Mouse (Mus musculus): ENCODE measurements around the gene Ubqln4.

- no peak for TF ChIP-seq CTCF (IDR thresholded peaks at IDR 0.05; ENCODE audit: low read depth, low read length)
- no peak for TF ChIP-seq GATA1 (IDR thresholded peaks at IDR 0.05; ENCODE audit: borderline replicate concordance, low read length)
- TF ChIP-seq TAL1 (conservative IDR thresholded peaks at IDR 0.05; ENCODE audit: low read depth, low read length): no peak
- no peak for TF ChIP-seq POLR2AphosphoS5 (IDR thresholded peaks at IDR 0.05; ENCODE audit: insufficient replicate concordance, low read depth, low read length)
- no peak for TF ChIP-seq GATA2 (IDR thresholded peaks at IDR 0.05; ENCODE audit: borderline replicate concordance, low read depth, low read length)
These were observed 16.1 kb downstream of the Ubqln4 start for GRCm38 (mm10) chr3:88569694-88570093.
